Mouse (Mus musculus) cerebellum, adult 11 months (tissue): ENCODE measurements around the gene Trdmt1.

Experiments
- DNase-seq: peaks from one replicate; pipeline ENCODE4 v3.0.0; 2022

Gene Trdmt1

GRCm38 (mm10) chr2:13491734-13492133 lies 52.7 kb downstream of the Trdmt1 start, which contains the start of gene Cubn:
TSS of gene Cubn (minus strand) at chr2:13491813.
- no peak for DNase-seq

- no peak for DNase-seq
These were observed 54.0 kb downstream of the Trdmt1 start for GRCm38 (mm10) chr2:13490480-13490879.

GRCm38 (mm10) chr2:13486470-13486869 lies 58.0 kb downstream of the Trdmt1 start:
- no peak for DNase-seq

DNA sequence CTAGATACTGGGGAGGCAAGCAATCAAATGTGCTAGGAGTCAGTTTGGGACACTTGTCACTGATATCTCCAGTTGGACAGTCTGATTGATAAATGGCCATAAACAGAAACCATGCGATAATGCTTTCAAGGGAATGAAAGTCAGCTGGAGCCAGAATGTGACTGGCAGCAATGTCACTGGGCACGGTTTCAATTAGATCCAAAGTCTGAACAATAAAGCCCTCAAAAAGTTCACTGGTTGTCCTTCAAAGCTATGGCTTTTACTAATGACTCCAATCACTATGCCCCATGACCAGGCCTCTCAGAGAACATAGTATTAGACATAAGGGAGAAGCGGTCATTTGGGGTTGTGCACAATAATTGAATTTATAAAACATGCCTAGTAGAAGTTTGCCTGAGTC lies 59.9 kb downstream of the Trdmt1 start:
- no peak for DNase-seq

DNA sequence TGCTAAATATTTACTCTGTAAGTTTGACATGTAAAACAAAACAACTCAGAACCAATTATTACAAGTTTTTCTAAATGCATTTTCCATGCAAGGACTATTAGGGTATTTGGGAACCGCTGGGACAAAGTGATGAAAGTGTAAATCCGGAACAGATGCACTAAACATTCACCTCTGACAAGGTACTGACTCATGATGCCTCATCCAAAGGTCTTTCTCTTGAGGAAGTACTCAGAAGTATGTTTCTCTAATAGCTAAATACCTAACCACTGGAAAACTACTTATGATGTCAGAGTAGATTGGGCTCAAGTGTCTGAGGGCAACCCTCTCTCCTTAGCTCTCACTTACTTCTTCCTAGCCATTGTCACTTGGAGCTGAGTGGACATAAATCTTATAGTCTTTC lies 63.7 kb downstream of the Trdmt1 start:
- no peak for DNase-seq

DNA sequence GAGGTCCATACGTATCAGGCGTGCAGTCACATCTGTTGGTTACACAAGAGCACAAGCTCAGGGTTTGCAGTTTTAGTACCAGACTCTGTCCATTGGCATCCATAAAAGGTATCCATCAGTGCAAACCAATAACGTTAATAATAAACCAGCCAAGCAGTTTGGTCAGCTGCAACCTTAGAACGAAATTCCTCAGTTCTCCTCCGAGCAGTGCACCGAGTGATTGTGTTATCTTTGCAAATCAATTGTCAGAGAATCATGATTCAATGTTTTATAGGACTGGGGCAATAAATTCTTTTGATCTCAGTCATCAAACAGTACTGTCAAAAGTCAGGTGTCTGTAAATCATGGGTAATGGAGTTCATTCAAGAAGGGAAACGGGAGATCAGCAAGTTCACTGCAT lies 65.3 kb downstream of the Trdmt1 start:
- no peak for DNase-seq

GRCm38 (mm10) chr2:13470108-13470507 lies 74.4 kb downstream of the Trdmt1 start:
- no peak for DNase-seq

- no peak for DNase-seq
These were observed 74.8 kb downstream of the Trdmt1 start for GRCm38 (mm10) chr2:13469641-13470040.

DNA sequence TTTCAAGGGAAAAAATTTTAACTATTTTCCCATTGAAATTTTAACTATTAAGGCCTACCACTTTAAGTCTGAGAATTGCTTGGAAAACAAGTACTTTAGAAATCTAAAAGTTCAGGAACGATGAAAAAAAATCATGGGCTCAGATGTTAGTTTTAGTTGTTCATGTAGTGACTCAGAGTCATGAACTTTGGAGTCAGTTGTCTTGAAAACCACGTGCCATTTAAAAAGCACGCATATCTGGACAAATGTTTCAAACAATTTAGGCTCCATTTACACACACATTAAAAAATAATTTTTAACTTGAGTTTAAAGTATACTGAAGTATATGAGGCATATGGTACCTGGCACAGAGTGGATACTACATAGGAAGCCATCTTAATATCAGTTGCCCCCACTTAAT lies 77.8 kb downstream of the Trdmt1 start:
- DNase-seq, result no peak
